Mouse (Mus musculus) heart, postnatal 0 days (tissue): ENCODE data around the gene Mkrn3. TPM values are rescaled to one million over a fixed set of nuclear protein-coding genes. Genes with fewer than 3 reads are reported as not detected.

Experiments
- ATAC-seq: fragments of 200-750 bp; cut with Nextera tagmentation; 2 replicates; pipeline ENCODE4 v1.8.0; 2017; ENCODE audit warnings: low read depth, moderate number of reproducible peaks, moderate library complexity; ENCODE audit not compliant: insufficient read depth
- DNase-seq: peaks from one replicate; pipeline ENCODE4 v3.0.0-alpha.2; 2016; ENCODE audit warnings: low spot score
- H3K27ac ChIP-seq: fragments of 300-500 bp; sonication (generic); 2 replicates; pipeline ENCODE4 v1.5.1; 2014; ENCODE audit warnings: low read depth, mild to moderate bottlenecking
- H3K27me3 ChIP-seq: fragments of 300-500 bp; sonication (generic); 2 replicates; pipeline ENCODE4 v1.6.1; 2014; ENCODE audit warnings: low read length, mixed read lengths; ENCODE audit not compliant: control insufficient read depth, insufficient read depth
- H3K36me3 ChIP-seq: fragments of 300-500 bp; sonication (generic); replicated peaks from 2 replicates; pipeline ENCODE4 v1.6.1; 2014; ENCODE audit warnings: low read length, mixed read lengths; ENCODE audit not compliant: control insufficient read depth, insufficient read depth
- H3K4me1 ChIP-seq: fragments of 300-500 bp; sonication (generic); 2 replicates; pipeline ENCODE4 v1.6.1; 2014; ENCODE audit warnings: antibody characterized with exemption; ENCODE audit not compliant: control insufficient read depth, insufficient read depth
- H3K4me2 ChIP-seq: fragments of 300-500 bp; sonication (generic); 2 replicates; pipeline ENCODE4 v1.6.1; 2014; ENCODE audit warnings: low read depth, mild to moderate bottlenecking, low read length, moderate library complexity
- H3K4me3 ChIP-seq: fragments of 300-500 bp; sonication (generic); 2 replicates; pipeline ENCODE4 v1.5.1; 2014; ENCODE audit warnings: low read depth, low read length
- H3K9ac ChIP-seq: fragments of 300-500 bp; sonication (generic); replicated peaks from 2 replicates; pipeline ENCODE4 v1.6.1; 2014; ENCODE audit warnings: low read depth, low read length, mixed read lengths
- H3K9me3 ChIP-seq: fragments of 300-500 bp; sonication (generic); replicated peaks from 2 replicates; pipeline ENCODE4 v1.6.1; 2016; ENCODE audit warnings: low read length; ENCODE audit not compliant: control insufficient read depth
- CTCF ChIP-seq: IDR thresholded peaks from 2 replicates; pipeline ENCODE4 v1.5.1; 2016; ENCODE audit warnings: antibody characterized with exemption, control low read depth, low read depth
- EP300 ChIP-seq: IDR thresholded peaks from 2 replicates; pipeline ENCODE4 v1.6.1; 2016; ENCODE audit warnings: antibody characterized with exemption, low read depth
- WGBS: fragments of 180-500 bp; shearing (Covaris S2); extraction: QIAGEN DNeasy Blood & Tissue Kit; methylation state at CpG from one replicate; pipeline ENCODE4 v1.1.7; 2014; 5-methylcytosine and 5-hydroxymethylcytosine counted together
- polyA plus RNA-seq: library from polyadenylated mRNA; unstranded; fragments of >200 nt; fragmentation: Nextera tagmentation; extraction: Ambion mirVana; gene quantifications from 2 replicates; pipeline ENCODE4 v1.2.1, GENCODE M21; 2015
- total RNA-seq: library from RNA; depleted of rRNA; stranded (reverse); fragments of >200 nt; gene quantifications from 2 replicates; pipeline ENCODE4 v1.2.3, GENCODE M21; 2014; ENCODE audit warnings: low replicate concordance; rRNA removed

Mkrn3 gene
- total and polyA plus RNA-seq, 2 experiments from 2014 or later: 0.88 to 1.4 TPM

DNA sequence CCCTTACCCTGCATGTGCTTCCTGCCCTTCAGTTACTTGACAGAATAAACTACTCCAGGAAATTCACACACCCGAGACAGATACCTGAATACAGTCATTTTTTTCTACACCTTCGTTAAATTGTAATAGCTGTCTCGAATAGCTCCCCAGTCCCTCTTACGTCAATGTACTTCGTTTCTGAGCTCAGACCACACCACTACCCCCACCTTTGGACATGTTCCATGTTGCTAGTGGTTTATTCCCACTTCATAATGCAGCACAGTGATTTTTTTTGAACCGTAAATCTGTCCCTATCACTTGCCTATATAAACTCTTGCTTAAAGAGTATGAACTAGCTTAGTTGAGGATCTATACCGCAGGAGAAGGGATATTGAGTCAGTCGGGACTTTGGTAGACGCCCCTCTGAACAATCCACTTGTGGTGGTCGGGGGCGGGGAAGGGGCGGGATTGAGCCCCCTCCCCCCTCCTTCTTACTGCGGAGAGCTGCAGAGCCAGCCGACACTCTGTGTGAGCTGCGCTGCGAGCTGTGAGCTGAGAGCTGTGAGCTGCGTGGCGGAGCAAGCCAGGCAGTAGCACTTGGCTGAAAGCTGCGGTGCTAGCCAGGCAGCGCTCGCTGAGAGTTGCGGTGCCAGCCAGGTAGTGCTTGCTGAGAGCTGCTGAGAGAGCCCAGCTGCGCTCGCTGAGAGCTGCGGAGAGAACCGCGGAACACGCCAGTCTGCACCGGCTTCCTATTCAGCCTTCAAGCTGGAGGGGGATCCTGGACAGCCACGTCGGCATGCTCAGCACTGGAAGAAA lies 43.2 kb downstream of the Mkrn3 start, which contains the start of gene Magel2:
Gene Magel2 (plus strand): TSS at position 501 of the 795 bp plus-strand sequence.
- Histone ChIP-seq H3K4me1 (no peaks in the 10 kb centered on the region), H3K36me3 (no peaks in the 10 kb centered on the region), H3K4me3 (peak within 1 kb of the TSS; percentile 36), H3K9me3 (no peaks in the 10 kb centered on the region; the same call in 1 of the 2 replicates), H3K4me2 (peak within 1 kb of the TSS; percentile 47), H3K27me3 (peaks cover 8% of the 10 kb centered on the region; the same call in 1 of the 2 replicates), H3K9ac (no peak within 1 kb of the TSS), H3K27ac (no peak within 1 kb of the TSS)
- ATAC-seq: peak; percentile 33; the same call in 1 of the 2 replicates
- 20% methylated on average over 30 of the region's 31 CpGs for WGBS
- no peak for DNase-seq
- TF ChIP-seq CTCF (no peak), EP300 (no peak)

DNA sequence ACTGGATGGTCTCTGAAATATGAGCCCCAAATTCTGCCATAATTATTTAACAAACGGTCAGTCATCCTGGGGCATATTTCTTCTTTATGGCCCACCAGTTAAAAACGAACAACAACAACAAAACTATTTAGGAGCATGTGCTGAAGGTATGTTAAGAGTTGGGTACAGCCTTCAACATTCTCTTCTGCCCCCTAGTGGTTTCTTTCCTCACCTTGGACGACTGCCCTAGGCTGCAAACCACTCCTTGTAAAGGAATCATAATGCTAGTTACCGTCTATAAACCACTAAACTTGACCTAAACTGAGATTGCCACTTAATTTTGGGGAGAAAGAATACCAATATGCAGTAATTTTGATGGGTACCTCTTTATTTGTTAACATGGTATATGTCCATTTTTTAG lies 44.3 kb downstream of the Mkrn3 start:
- Histone ChIP-seq H3K9ac (no peak overlapping the region), H3K4me3 (no peak overlapping the region), H3K9me3 (no peaks in the 10 kb centered on the region; the same call in 1 of the 2 replicates), H3K27me3 (peaks cover 8% of the 10 kb centered on the region; the same call in 1 of the 2 replicates), H3K4me2 (no peak overlapping the region), H3K27ac (no peak overlapping the region), H3K36me3 (no peaks in the 10 kb centered on the region), H3K4me1 (no peaks in the 10 kb centered on the region)
- ATAC-seq: no peak
- DNase-seq: no peak
- WGBS: 18% methylated on average over 4 of the region's 4 CpGs
- TF ChIP-seq EP300: no peak
- TF ChIP-seq CTCF: peak; percentile 41

Other genes starting within 250 kb of the Mkrn3 start
- gene Ndn, start 73.6 kb downstream of the Mkrn3 start, total RNA-seq: 21.0 and 22.3 TPM in 2 replicates
- gene Ndn, start 73.6 kb downstream of the Mkrn3 start, polyA plus RNA-seq: 23.5 and 26.0 TPM in 2 replicates
- gene Magel2, start 43.1 kb downstream of the Mkrn3 start, total RNA-seq: 0.46 and 0.85 TPM in 2 replicates
- 0.23 and 0.33 TPM in 2 replicates for gene Magel2, start 43.1 kb downstream of the Mkrn3 start, polyA plus RNA-seq
- gene Peg12, start 44.4 kb upstream of the Mkrn3 start, total RNA-seq: 2.1 and 4.3 TPM in 2 replicates
- 4.6 and 4.7 TPM in 2 replicates for gene Peg12, start 44.4 kb upstream of the Mkrn3 start, polyA plus RNA-seq